Mouse (Mus musculus) lung, embryonic 14.5 days (tissue): ENCODE data around the gene Ccdc125. TPM values are rescaled to one million over a fixed set of nuclear protein-coding genes. Genes with fewer than 3 reads are reported as not detected.

Experiments
- ATAC-seq: fragments of 200-750 bp; cut with Nextera tagmentation; 2 replicates; pipeline ENCODE4 v1.8.0; 2017; ENCODE audit warnings: mild to moderate bottlenecking, moderate TSS enrichment, moderate library complexity; ENCODE audit not compliant: insufficient read depth
- DNase-seq: peaks from one replicate; pipeline ENCODE4 v3.0.0-alpha.2; 2015
- H3K27ac ChIP-seq: fragments of 300-500 bp; sonication (generic); 2 replicates; pipeline ENCODE4 v1.5.1; 2014; ENCODE audit warnings: low read depth, mild to moderate bottlenecking, moderate library complexity
- H3K27me3 ChIP-seq: fragments of 300-500 bp; sonication (generic); 2 replicates; pipeline ENCODE4 v1.6.1; 2014; ENCODE audit warnings: low read length, control low read depth; ENCODE audit not compliant: insufficient read depth
- H3K36me3 ChIP-seq: fragments of 300-500 bp; sonication (generic); 2 replicates; pipeline ENCODE4 v1.6.1; 2014; ENCODE audit warnings: control low read depth; ENCODE audit not compliant: insufficient read depth
- H3K4me1 ChIP-seq: fragments of 300-500 bp; sonication (generic); 2 replicates; pipeline ENCODE4 v1.6.1; 2014; ENCODE audit warnings: antibody characterized with exemption, control low read depth; ENCODE audit not compliant: insufficient read depth
- H3K4me2 ChIP-seq: fragments of 300-500 bp; sonication (generic); 2 replicates; pipeline ENCODE4 v1.6.1; 2014; ENCODE audit warnings: mild to moderate bottlenecking
- H3K4me3 ChIP-seq: fragments of 300-500 bp; sonication (generic); 2 replicates; pipeline ENCODE4 v1.5.1; 2014; ENCODE audit warnings: low read depth, low read length
- H3K9ac ChIP-seq: fragments of 300-500 bp; sonication (generic); 2 replicates; pipeline ENCODE4 v1.6.1; 2014
- H3K9me3 ChIP-seq: fragments of 300-500 bp; sonication (generic); 2 replicates; pipeline ENCODE4 v1.6.1; 2016; ENCODE audit warnings: low read depth, low read length, control low read depth
- CTCF ChIP-seq: IDR thresholded peaks from 2 replicates; pipeline ENCODE4 v1.5.1; 2016; ENCODE audit warnings: antibody characterized with exemption, low read depth
- WGBS: fragments of 180-500 bp; shearing (Covaris S2); extraction: QIAGEN DNeasy Blood & Tissue Kit; methylation state at CpG from one replicate; pipeline ENCODE4 v1.1.7; 2014; 5-methylcytosine and 5-hydroxymethylcytosine counted together
- polyA plus RNA-seq: library from polyadenylated mRNA; unstranded; fragments of >200 nt; fragmentation: Nextera tagmentation; extraction: Ambion mirVana; gene quantifications from 2 replicates; pipeline ENCODE4 v1.2.1, GENCODE M21; 2014

Ccdc125 gene
- polyA plus RNA-seq, 1 experiment from 2014 or later: 11.1 TPM

GRCm38 (mm10) chr13:100682837-100683236 is 13.3 kb downstream of the Ccdc125 start:
- Histone ChIP-seq H3K27ac (no peak overlapping the region), H3K4me3 (no peak overlapping the region), H3K9ac (no peak overlapping the region), H3K4me1 (no peaks in the 10 kb centered on the region), H3K27me3 (no peaks in the 10 kb centered on the region), H3K9me3 (no peaks in the 10 kb centered on the region), H3K36me3 (no peaks in the 10 kb centered on the region), H3K4me2 (no peak overlapping the region)
- TF ChIP-seq CTCF: no peak
- no peak for ATAC-seq
- WGBS: 71% methylated on average over 2 of the region's 2 CpGs
- DNase-seq: no peak

- peak; percentile 30 for TF ChIP-seq CTCF
- no peaks in the 10 kb centered on the region for H3K9me3 ChIP-seq
- H3K4me2 ChIP-seq: no peak overlapping the region
- H3K27ac ChIP-seq: no peak overlapping the region
- no peaks in the 10 kb centered on the region for H3K4me1 ChIP-seq
- DNase-seq: no peak
- no peak overlapping the region for H3K4me3 ChIP-seq
- H3K9ac ChIP-seq: no peak overlapping the region
- H3K36me3 ChIP-seq: no peaks in the 10 kb centered on the region
- 63% methylated on average over 2 of the region's 2 CpGs for WGBS
- no peak for ATAC-seq
- H3K27me3 ChIP-seq: no peaks in the 10 kb centered on the region
Observed at GRCm38 (mm10) chr13:100684355-100684754, 14.8 kb downstream of the Ccdc125 start.

- Histone ChIP-seq H3K9me3 (no peaks in the 10 kb centered on the region), H3K4me1 (no peaks in the 10 kb centered on the region), H3K27me3 (no peaks in the 10 kb centered on the region), H3K27ac (no peak overlapping the region), H3K9ac (no peak overlapping the region), H3K4me3 (no peak overlapping the region), H3K36me3 (no peaks in the 10 kb centered on the region), H3K4me2 (no peak overlapping the region)
- ATAC-seq: no peak
- 63% methylated on average over 7 of the region's 7 CpGs for WGBS
- no peak for DNase-seq
- no peak for TF ChIP-seq CTCF
Observed at GRCm38 (mm10) chr13:100687513-100687912, 18.0 kb downstream of the Ccdc125 start.

GRCm38 (mm10) chr13:100697541-100697940 is 28.0 kb downstream of the Ccdc125 start:
- no peak for TF ChIP-seq CTCF
- no peaks in the 10 kb centered on the region for H3K27me3 ChIP-seq
- no peak overlapping the region for H3K4me3 ChIP-seq
- no peak overlapping the region for H3K27ac ChIP-seq
- no peaks in the 10 kb centered on the region for H3K4me1 ChIP-seq
- no peak overlapping the region for H3K9ac ChIP-seq
- no peak overlapping the region for H3K4me2 ChIP-seq
- WGBS: 85% methylated on average over 3 of the region's 3 CpGs
- no peak for DNase-seq
- ATAC-seq: no peak
- H3K9me3 ChIP-seq: no peaks in the 10 kb centered on the region
- H3K36me3 ChIP-seq: peaks cover 60% of the 10 kb centered on the region

- H3K4me3 ChIP-seq: no peak overlapping the region
- DNase-seq (no peak), ATAC-seq (no peak)
- no peaks in the 10 kb centered on the region for H3K27me3 ChIP-seq
- H3K36me3 ChIP-seq: peaks cover 72% of the 10 kb centered on the region
- 90% methylated on average over 10 of the region's 10 CpGs for WGBS
- TF ChIP-seq CTCF: no peak
- no peak overlapping the region for H3K27ac ChIP-seq
- no peak overlapping the region for H3K4me2 ChIP-seq
- H3K4me1 ChIP-seq: no peaks in the 10 kb centered on the region
- H3K9me3 ChIP-seq: no peaks in the 10 kb centered on the region
- no peak overlapping the region for H3K9ac ChIP-seq
Observed at GRCm38 (mm10) chr13:100698866-100699265, 29.3 kb downstream of the Ccdc125 start.

- ATAC-seq: no peak
- DNase-seq: no peak
- TF ChIP-seq CTCF: no peak
- Histone ChIP-seq H3K4me3 (no peak overlapping the region), H3K27me3 (no peaks in the 10 kb centered on the region), H3K4me2 (no peak overlapping the region), H3K36me3 (peaks cover 88% of the 10 kb centered on the region), H3K9me3 (no peaks in the 10 kb centered on the region), H3K4me1 (no peaks in the 10 kb centered on the region), H3K27ac (no peak overlapping the region), H3K9ac (no peak overlapping the region)
- 90% methylated on average over 2 of the region's 2 CpGs for WGBS
Observed at GRCm38 (mm10) chr13:100703468-100703867, 34.0 kb downstream of the Ccdc125 start.

GRCm38 (mm10) chr13:100706206-100706605 is 36.7 kb downstream of the Ccdc125 start:
- no peak for TF ChIP-seq CTCF
- WGBS: 96% methylated on average over 7 of the region's 7 CpGs

GRCm38 (mm10) chr13:100715467-100715866 is 46.0 kb downstream of the Ccdc125 start:
- no peak overlapping the region for H3K4me3 ChIP-seq
- no peak overlapping the region for H3K27ac ChIP-seq
- no peaks in the 10 kb centered on the region for H3K9me3 ChIP-seq
- H3K27me3 ChIP-seq: no peaks in the 10 kb centered on the region
- H3K36me3 ChIP-seq: peaks cover 84% of the 10 kb centered on the region
- ATAC-seq (no peak), DNase-seq (no peak)
- no peak overlapping the region for H3K9ac ChIP-seq
- WGBS: 93% methylated on average over 6 of the region's 6 CpGs
- no peaks in the 10 kb centered on the region for H3K4me1 ChIP-seq
- TF ChIP-seq CTCF: no peak
- H3K4me2 ChIP-seq: no peak overlapping the region

More at GRCm38 (mm10) chr13:100706206-100706605, 36.7 kb downstream of the Ccdc125 start:
- Histone ChIP-seq H3K9ac (no peak overlapping the region), H3K4me2 (no peak overlapping the region), H3K4me1 (no peaks in the 10 kb centered on the region), H3K27me3 (no peaks in the 10 kb centered on the region), H3K36me3 (peaks cover 91% of the 10 kb centered on the region), H3K27ac (no peak overlapping the region), H3K4me3 (no peak overlapping the region), H3K9me3 (no peaks in the 10 kb centered on the region)
- no peak for DNase-seq
- no peak for ATAC-seq
